Mouse (Mus musculus): Measurements from ENCODE around the gene Morn2.

DNA sequence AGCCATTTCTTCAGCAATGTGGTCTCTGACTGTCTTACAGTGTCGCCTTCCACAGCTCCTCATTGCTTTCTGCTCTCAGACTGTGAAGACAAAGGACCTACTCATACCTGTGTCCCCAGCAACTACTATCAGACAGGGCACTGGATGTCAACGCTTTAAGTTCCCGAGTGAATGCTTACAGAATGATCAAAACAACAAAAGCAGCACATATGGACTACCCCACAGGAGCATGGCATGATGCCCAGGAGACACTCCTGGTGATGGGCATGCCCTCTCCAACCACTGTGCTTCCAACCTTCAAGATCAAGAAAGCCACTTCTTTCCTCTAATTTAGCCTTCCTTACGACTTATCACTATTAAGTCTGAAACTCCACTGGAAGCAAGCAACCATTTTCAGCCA, 22.9 kb upstream of the Morn2 start:
- TF ChIP-seq POLR2A (IDR thresholded peaks at IDR 0.05; ENCODE audit: borderline replicate concordance, control insufficient read depth, low read depth, low read length) (no peak), CTCF (IDR thresholded peaks at IDR 0.05; ENCODE audit: control insufficient read depth, insufficient read depth, low read length) (no peak)
